Mouse (Mus musculus): ENCODE results near the gene Tbc1d2. TPM values are rescaled to one million over a fixed set of nuclear protein-coding genes. Genes with fewer than 3 reads are reported as not detected.
"Not testable (repeated sequence)": the region's sequence is repeated elsewhere in the genome, so short reads cannot be mapped to it uniquely, and the experiment has no call there.

Tbc1d2 gene
- polyA plus RNA-seq, 1 experiment from 2014 or later: 6.7 TPM

DNA sequence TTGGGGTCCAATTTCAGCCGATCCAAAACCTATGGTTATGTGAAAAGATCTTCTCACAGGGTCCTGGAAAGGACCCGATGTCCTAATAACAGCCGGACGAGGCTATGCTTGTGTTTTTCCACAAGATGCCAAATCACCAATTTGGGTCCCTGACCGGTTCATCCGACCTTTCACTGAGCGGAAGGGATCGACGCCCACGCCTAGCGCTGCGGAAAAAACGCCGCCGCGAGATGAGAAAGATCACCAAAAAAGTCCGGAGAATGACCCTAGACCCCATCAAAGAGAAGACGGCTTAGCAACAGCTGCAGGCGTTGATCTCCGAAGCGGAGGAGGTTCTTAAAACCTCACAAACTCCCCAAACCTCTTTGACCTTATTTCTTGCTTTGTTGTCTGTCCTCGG lies 68.4 kb downstream of the Tbc1d2 start:
- not testable (repeated sequence) for H3K9ac ChIP-seq (replicated peaks; ENCODE audit: low read depth); H3K27me3 ChIP-seq (replicated peaks; ENCODE audit: insufficient read depth, low read length); H3K4me3 ChIP-seq (ENCODE audit: low read depth, low read length); H3K36me3 ChIP-seq (ENCODE audit: insufficient read depth, low read length); H3K4me2 ChIP-seq (replicated peaks; ENCODE audit: low read depth, low read length); DNase-seq (ENCODE audit: low spot score); H3K4me1 ChIP-seq (ENCODE audit: insufficient read depth, low read depth, low read length); H3K27ac ChIP-seq (ENCODE audit: low read length); ATAC-seq; H3K9me3 ChIP-seq (ENCODE audit: low read length)
- WGBS: 90% methylated on average over 22 of the region's 22 CpGs

GRCm38 (mm10) chr4:46580799-46581243 lies 69.2 kb downstream of the Tbc1d2 start:
- not testable (repeated sequence) for ATAC-seq
- 83% methylated on average over 15 of the region's 15 CpGs for WGBS

GRCm38 (mm10) chr4:46578796-46579346 lies 71.1 kb downstream of the Tbc1d2 start:
- H3K27ac ChIP-seq (ENCODE audit: low read length); H3K4me1 ChIP-seq (ENCODE audit: insufficient read depth, low read depth, low read length); H3K4me3 ChIP-seq (ENCODE audit: low read depth, low read length); H3K9me3 ChIP-seq (ENCODE audit: low read length); H3K4me2 ChIP-seq (replicated peaks; ENCODE audit: low read depth, low read length); DNase-seq (ENCODE audit: low spot score); H3K27me3 ChIP-seq (replicated peaks; ENCODE audit: insufficient read depth, low read length); H3K36me3 ChIP-seq (ENCODE audit: insufficient read depth, low read length); H3K9ac ChIP-seq (replicated peaks; ENCODE audit: low read depth); ATAC-seq: not testable (repeated sequence)
- 88% methylated on average over 8 of the region's 8 CpGs for WGBS

More at GRCm38 (mm10) chr4:46580799-46581243, 69.2 kb downstream of the Tbc1d2 start:
- DNase-seq (ENCODE audit: low spot score); H3K27ac ChIP-seq (ENCODE audit: low read length); H3K9ac ChIP-seq (replicated peaks; ENCODE audit: low read depth); H3K4me3 ChIP-seq (ENCODE audit: low read depth, low read length); H3K36me3 ChIP-seq (ENCODE audit: insufficient read depth, low read length); H3K27me3 ChIP-seq (replicated peaks; ENCODE audit: insufficient read depth, low read length); H3K9me3 ChIP-seq (ENCODE audit: low read length); H3K4me2 ChIP-seq (replicated peaks; ENCODE audit: low read depth, low read length); H3K4me1 ChIP-seq (ENCODE audit: insufficient read depth, low read depth, low read length): not testable (repeated sequence)

GRCm38 (mm10) chr4:46578228-46578627 lies 71.8 kb downstream of the Tbc1d2 start:
- no peak for DNase-seq (ENCODE audit: low spot score)
- Histone ChIP-seq H3K36me3 (ENCODE audit: insufficient read depth, low read length) (no peaks in the 10 kb centered on the region), H3K4me1 (ENCODE audit: insufficient read depth, low read depth, low read length) (no peaks in the 10 kb centered on the region), H3K9me3 (ENCODE audit: low read length) (no peaks in the 10 kb centered on the region), H3K27me3 (replicated peaks; ENCODE audit: insufficient read depth, low read length) (no peaks in the 10 kb centered on the region), H3K27ac (ENCODE audit: low read length) (no peak overlapping the region), H3K4me3 (ENCODE audit: low read depth, low read length) (no peak overlapping the region), H3K9ac (replicated peaks; ENCODE audit: low read depth) (no peak overlapping the region), H3K4me2 (replicated peaks; ENCODE audit: low read depth, low read length) (no peak overlapping the region)
- no peak for ATAC-seq
- TF ChIP-seq EP300 (IDR thresholded peaks at IDR 0.05) (no peak), CTCF (IDR thresholded peaks at IDR 0.05) (no peak)
- WGBS: 56% methylated on average over 1 of the region's 1 CpGs

- WGBS: 85% methylated on average over 6 of the region's 10 CpGs
- H3K27ac ChIP-seq (ENCODE audit: low read length); H3K36me3 ChIP-seq (ENCODE audit: insufficient read depth, low read length); DNase-seq (ENCODE audit: low spot score); H3K4me2 ChIP-seq (replicated peaks; ENCODE audit: low read depth, low read length); ATAC-seq; H3K27me3 ChIP-seq (replicated peaks; ENCODE audit: insufficient read depth, low read length); H3K9ac ChIP-seq (replicated peaks; ENCODE audit: low read depth); H3K4me1 ChIP-seq (ENCODE audit: insufficient read depth, low read depth, low read length); H3K4me3 ChIP-seq (ENCODE audit: low read depth, low read length); H3K9me3 ChIP-seq (ENCODE audit: low read length): not testable (repeated sequence)
Measured at GRCm38 (mm10) chr4:46575509-46576284, 74.3 kb downstream of the Tbc1d2 start.

DNA sequence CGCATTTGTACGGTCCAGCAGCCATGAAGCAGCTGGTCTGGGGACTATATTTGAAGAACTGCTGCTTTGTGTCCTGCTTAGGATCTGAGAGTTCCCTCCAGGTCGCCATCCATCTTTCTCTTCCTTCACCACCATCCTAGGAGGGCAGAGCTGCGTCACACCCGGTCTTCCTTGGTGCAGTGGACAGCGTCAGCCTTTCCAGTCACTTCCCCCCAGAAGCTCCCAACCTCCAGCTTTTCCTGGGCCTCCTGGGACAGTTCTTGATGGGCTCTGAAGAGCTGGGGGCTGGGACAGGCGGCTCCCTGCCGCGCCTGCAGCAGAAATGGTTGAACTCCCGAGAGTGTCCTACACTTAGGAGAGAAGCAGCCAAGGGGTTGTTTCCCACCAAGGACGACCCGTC lies 75.2 kb downstream of the Tbc1d2 start:
- H3K4me3 ChIP-seq (ENCODE audit: low read depth, low read length): no peak overlapping the region
- H3K9me3 ChIP-seq (ENCODE audit: low read length): no peaks in the 10 kb centered on the region
- DNase-seq (ENCODE audit: low spot score) (no peak), ATAC-seq (no peak)
- H3K4me2 ChIP-seq (replicated peaks; ENCODE audit: low read depth, low read length): no peak overlapping the region
- TF ChIP-seq EP300 (IDR thresholded peaks at IDR 0.05) (no peak), CTCF (IDR thresholded peaks at IDR 0.05) (no peak)
- no peak overlapping the region for H3K9ac ChIP-seq (replicated peaks; ENCODE audit: low read depth)
- H3K4me1 ChIP-seq (ENCODE audit: insufficient read depth, low read depth, low read length): no peaks in the 10 kb centered on the region
- no peaks in the 10 kb centered on the region for H3K36me3 ChIP-seq (ENCODE audit: insufficient read depth, low read length)
- H3K27me3 ChIP-seq (replicated peaks; ENCODE audit: insufficient read depth, low read length): no peaks in the 10 kb centered on the region
- 58% methylated on average over 10 of the region's 12 CpGs for WGBS
- H3K27ac ChIP-seq (ENCODE audit: low read length): no peak overlapping the region

Measured in lung, postnatal 0 days (tissue).